Mouse (Mus musculus) brain, embryonic 18.5 days (tissue): ENCODE data around the gene Mob3b.

Experiments
- DNase-seq: peaks from one replicate; pipeline ENCODE4 v3.0.0-alpha.2; 2012; ENCODE audit warnings: low read depth, low spot score

Mob3b gene

GRCm38 (mm10) chr4:35114950-35115349 lies 42.3 kb downstream of the Mob3b start:
- no peak for DNase-seq

DNA sequence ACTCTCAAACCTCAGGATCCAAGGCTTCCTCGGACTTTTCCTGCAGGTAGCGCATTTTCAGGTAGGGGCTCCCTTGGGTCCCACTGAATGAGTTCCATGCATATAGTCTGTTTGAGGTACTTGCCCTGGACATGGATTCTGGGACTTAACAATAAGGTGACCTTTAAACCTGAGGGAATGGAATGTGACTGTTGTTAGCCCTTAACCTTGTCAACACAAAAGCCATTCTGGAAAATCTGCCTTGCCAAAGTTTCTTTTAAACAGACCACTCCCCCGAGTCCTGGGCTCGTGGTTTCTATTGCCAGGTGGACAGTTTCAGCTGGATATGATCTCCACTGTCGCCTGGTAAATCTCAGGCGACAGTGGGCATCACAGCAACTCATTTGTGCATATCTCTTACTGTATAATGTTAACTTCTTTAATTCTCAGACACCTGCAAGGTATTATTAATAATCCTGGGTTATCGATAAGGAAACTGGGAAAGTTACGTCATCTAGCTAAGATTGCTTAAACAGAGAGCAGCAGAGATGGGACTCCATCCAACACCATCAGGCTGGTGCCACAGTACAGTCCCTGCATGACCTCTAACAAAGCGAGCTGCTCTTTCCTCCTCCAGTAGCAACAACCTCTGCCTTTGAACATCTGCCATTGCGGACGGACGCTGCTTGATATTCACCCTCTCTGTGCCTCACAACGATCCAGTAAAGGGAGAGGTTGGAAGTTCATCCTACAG lies 43.6 kb downstream of the Mob3b start:
- no peak for DNase-seq

GRCm38 (mm10) chr4:35112452-35112851 lies 44.8 kb downstream of the Mob3b start:
- DNase-seq = no peak

DNA sequence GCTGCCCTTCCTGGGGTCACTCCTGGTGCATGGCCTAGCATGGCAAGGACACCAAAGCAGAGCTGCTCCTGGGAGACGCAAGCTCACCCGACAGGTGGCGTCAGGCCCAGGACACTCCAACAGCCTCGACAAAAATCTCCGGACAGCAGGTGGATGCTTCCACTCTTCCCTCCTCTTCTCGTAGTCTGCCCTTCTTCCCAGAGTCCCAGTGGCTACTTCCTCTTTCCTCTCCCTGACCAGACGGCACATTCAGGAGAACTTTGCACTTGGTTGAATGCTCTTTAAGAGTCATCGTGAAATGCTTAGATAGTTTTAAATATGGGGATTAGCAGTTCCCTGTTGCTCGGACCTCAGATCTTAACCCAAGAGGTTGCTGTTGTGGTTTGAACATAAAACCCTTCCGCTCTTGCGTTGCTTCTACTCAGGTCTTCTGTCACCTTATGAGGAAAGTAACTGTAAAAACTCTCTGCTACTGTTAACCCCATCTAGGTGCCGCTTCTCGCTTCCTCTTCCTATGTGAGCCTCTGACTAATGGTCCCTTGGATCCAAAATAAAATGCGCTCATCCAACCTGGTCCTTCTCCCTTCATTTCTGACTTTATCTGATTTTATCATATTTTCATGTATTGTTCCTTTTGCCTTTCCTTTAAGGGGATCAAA lies 52.0 kb downstream of the Mob3b start:
- DNase-seq = no peak

DNA sequence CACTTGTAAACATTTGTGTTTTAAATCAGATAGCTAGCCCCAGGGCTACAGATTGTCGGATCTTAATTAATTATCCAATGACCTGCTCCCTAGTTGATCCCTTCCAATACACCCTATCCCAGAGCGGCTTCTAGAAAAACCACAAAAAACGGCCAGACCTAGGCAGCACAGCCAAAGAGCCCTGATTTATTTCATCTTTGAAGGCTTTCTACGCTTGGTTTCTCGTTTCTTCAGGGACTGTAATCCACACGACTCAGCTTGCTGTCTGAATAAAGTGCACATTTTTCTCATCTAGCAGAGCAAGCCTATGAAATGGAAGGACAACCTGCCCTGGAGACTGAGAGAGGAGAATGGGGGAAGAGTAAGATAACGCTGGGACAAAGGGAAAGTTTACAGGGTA lies 56.1 kb downstream of the Mob3b start:
- DNase-seq = no peak

DNA sequence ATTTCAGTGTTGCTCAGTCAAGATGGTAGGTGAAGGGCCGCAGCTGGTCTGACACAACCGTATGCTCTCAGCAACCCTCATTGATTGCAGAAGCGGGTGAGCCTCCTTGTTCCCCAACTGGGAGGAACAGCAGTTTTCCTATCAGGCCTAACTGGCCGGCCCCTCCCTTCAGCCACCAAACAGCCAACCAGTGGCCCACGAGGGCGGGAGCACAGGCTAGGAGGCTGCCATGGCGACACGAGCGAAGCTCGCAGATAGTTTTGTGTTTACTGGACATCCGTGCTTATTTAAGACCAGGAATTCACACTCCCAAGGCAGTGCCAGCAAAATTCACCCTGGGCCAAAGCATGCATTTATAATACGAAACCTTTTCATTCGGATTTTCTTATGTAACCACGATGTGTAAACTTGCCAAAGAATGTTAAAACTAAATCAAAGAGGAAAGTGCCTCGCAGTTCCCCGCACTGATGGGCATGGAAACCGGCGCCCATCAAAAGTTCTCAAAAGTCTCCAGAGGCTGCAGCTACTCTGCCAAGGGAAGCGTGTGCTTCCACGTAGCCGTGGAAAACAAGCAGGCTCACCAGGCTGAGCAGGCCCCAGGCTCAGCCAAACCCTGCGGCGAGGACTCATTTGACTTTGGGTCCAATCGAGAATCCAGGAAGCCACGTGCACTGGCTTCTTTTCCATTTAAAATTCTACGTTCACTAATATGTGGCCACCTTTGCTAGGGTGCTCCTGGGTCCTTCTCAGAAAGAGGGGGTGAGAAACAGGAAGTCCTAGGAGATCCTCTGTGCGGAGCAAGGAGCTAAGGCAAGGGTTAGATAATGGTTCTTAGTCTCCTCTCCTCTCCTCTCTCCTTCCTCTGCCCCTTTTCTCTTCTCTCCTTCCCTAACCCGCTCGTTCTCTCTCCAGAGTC lies 57.2 kb downstream of the Mob3b start:
- no peak for DNase-seq

- DNase-seq = no peak
Observed at GRCm38 (mm10) chr4:35099210-35099864, 57.9 kb downstream of the Mob3b start.

- DNase-seq = no peak
Observed at GRCm38 (mm10) chr4:35098552-35098951, 58.7 kb downstream of the Mob3b start.

- DNase-seq = no peak
Observed at GRCm38 (mm10) chr4:35096226-35097175, 60.8 kb downstream of the Mob3b start.

DNA sequence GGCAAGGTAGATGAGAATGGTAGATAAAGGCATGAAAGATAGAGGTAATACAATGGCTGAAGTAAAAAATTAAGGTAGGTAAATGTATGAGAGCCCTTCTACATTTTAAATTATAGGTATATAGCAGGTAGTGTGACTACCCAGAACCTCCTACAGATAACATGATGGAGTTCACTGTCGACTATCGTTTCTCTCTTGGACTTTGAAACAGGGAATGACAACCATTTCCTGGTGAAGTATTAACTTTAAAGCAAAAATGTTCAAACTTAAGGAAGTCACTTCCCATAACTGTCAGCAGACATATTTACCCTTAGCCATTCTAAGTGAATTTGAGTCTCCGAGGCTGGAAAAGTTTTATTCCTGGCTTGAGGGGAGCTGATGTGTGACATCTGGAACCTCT lies 64.8 kb downstream of the Mob3b start:
- DNase-seq = no peak

DNA sequence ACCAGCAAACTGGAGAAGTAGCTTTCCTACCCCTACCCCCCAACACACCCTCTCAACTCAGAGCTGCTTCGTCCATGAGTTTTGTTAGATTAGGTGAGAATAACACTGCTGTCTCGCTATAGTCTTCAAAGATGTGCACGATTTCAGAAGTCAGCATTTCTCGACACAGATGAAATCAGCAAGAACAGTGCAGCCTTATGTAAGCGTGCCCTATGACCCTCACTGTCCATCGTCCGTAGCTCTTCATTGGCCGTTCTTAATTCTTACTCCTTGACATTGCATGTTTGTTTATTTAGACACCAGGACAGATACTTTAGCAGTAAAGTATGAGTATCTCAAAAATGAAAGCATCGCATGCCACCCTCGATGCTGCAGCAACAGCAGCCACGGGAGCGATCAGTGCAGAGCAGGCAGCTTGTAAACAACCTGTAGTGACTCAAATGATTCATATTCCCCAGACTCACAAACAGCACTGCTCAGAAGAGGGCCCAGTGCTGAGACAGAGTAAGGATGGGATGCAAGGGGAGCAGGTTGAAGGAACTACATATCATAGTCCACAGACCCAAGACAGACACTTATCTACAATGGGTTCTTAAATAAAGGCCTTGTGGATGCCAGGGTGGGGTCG lies 66.0 kb downstream of the Mob3b start:
- no peak for DNase-seq

GRCm38 (mm10) chr4:35089321-35090316 lies 67.7 kb downstream of the Mob3b start:
- DNase-seq = no peak

GRCm38 (mm10) chr4:35086067-35086700 lies 71.1 kb downstream of the Mob3b start:
- no peak for DNase-seq

DNA sequence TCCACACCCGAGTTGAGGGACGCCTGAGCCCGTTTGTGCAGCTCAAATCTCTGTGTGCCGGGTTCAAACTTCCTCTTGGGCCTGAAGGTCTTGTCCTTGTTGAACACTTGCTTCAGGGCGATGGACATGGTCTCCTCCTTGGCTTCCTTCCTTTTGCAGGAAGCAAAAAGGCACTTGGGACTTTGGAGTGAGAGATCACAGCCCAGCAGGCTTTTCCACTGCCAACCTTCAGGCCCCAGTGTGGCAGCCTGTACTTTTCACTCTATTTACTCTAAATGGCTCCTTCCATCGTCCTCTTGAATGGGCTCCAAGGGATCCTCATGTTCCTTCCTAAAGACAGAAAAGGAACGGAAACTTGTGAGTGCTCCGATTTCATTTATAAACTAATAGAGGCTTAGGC lies 73.2 kb downstream of the Mob3b start:
- no peak for DNase-seq

- no peak for DNase-seq
Observed at GRCm38 (mm10) chr4:35082476-35083114, 74.7 kb downstream of the Mob3b start.

GRCm38 (mm10) chr4:35080285-35080684 lies 77.0 kb downstream of the Mob3b start:
- no peak for DNase-seq

DNA sequence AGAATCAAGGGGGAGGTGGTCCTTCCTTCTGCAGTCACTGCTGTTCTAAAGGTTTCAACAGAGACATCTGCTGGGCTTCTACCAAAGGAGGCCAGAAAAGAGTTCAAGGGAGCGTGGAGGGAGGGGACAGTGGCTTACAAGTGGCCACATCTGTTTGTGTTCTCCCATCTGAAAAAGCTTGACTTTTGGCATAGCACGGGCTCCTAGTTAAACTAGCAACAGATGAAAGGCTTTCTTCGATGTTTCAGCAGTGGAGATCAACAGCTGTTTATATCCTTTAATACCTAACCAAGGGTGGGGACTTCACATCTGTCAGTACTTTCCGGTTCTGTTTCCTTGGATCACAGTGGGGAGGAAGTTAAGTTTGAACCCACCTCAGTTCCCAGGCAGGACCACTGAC lies 88.5 kb downstream of the Mob3b start:
- no peak for DNase-seq

GRCm38 (mm10) chr4:35066163-35066562 lies 91.1 kb downstream of the Mob3b start:
- DNase-seq = no peak
